Mouse (Mus musculus) adrenal gland, adult (tissue): ENCODE data around the gene Pctp.

Source experiments
- DNase-seq, 2 experiments: peaks; one replicate each; pipeline ENCODE4 v3.0.0; 2022 to 2023; ENCODE audit warnings: low spot score in 1 of 2; ENCODE audit not compliant: inconsistent age in 2 of 2

Pctp gene

DNA sequence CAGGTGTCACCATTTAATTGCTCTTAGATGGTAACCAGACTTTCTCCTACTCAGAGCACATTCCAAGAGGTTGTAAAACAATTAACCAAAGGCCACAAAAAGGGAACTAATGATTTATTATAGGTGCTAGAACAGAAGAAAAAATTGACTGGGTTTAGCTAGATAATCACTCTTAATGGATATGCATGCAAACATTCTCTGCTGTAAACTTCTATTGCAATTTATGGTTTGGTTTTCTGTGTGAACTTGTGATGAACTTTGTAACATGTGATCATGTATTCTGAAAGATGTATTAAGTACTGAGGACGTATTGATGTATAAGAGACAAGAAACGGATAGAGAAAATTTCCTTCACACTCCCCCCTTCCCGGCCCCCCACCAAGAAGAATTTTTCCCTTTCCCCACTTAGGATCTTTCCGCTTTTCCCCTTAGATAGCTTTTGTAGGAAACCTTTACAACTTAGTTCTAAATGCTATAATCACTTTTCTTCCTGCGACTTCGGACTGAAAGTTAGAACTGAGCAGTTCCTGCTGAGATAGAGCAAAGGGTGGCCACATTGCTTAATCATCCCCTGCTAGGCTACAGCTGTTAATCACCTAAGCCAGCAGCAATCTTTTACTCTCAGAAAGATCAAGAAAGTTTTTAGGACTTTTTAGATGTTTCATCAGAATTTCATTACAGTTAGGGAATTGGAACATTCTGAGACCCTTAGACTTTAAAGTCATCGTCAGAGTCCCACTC lies 5.3 kb upstream of the Pctp start:
- no peak for DNase-seq

DNA sequence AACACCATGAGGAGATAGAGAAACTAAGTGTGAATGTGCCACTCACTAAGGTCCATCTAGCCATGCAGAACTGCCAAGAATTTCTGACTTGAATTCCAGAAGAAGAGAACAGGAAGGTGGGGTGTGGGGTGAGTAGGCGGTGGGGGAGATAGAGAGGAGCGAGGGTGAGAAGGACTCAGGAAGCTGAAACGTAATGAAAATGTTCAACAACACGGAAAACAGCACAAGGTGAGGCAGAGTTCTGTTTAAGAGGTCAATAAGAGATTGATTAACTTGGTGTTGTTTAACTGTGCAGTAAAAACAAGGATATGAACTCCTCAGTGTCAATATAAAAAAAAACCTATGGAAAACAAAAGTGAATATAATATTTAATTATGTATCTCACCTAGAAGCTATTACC lies 3.4 kb upstream of the Pctp start:
- no peak for DNase-seq

DNA sequence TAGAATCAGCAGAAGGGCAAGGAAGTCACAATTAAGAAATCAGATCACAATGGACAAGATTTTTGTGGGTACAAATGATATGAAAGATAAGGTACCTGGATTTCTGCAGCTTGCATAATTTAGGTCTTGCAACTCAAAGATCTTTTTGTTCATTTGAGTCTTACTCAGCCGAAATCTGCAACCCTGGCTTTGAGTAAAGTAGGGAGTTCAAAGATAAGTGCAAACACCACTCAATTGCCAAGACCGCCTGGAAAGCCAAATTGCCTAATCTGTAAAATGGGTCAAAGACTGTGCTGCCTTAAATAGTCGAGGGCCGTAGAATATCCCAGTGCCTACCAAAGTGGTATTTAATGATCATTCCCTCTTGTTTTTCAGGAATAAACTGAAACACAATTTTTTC lies 692 bp upstream of the Pctp start:
- DNase-seq, result no peak

DNA sequence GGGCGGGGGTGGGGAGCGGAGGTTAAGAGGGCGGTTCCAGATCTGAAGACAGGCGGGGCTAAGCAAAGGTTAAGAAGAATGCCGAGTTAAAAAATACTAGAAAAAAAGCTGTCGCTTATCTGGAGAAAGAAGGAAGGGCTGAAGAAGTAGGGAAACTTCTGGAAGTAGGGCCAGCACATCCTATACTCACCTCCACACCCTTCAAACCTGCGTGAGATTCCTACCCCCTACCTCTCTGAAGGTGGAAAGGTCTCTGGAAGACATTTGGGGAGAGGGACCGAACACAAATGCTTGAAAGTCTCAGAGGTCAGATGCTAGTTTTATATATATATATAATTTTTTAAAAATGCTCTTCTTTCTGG lies 274 bp upstream of the Pctp start:
- DNase-seq, result no peak

DNA sequence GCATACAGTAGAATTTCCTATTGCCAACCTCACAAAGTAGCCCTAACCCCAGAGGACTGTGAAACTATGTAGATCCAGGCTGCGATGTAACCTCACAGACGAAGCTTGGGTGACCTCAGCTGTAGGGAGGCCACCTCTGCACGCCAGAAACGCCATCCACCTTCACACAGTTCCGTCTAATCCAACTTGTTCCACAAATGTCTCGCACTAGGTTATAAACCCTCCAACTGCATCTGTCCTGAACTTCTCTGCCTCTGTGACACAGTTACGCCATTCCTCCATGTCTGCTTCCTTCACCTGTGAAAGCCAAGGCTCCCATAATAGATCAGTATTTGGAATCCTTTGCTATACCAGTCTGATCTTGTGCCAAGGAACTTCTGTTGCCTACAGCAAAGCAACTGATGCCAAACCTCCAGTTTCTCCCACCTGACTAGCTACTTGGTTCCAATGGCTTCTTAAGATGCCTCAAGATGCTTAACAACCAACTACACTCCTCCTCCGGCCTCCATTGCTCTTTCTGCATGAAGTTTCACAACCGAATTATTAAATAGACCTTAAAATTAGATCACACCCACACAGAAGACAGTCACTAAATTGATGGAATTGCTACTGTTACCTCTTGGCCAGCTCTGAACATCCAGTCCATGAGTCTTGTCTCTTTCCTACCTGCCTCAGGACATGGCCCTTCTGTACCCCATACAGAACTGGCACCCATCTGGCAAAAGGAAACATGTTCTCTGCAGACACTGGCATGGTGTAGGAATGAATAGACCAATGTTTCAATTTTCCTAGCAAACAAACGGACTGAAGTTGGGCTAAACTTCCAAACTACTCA lies 1.1 kb downstream of the Pctp start:
- DNase-seq, result no peak

DNA sequence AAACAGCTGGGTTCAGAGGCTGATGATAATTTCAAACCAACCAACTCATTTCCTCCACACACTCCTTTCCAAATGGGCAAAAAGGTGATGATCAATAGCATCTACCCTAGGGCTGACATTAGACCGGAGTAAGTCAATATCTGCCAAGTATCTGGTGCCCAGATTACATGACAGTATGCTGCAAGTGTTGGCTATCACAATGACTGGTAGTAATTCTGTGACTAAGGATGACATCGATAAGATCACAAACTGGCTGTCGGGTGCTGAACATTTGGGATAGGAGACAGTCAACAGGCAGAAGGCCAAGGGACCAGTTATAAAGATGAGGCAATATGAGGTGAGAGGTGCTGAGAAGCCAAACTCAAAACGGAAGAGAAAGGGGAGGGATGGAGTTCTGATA lies 2.0 kb downstream of the Pctp start:
- DNase-seq, result no peak

DNA sequence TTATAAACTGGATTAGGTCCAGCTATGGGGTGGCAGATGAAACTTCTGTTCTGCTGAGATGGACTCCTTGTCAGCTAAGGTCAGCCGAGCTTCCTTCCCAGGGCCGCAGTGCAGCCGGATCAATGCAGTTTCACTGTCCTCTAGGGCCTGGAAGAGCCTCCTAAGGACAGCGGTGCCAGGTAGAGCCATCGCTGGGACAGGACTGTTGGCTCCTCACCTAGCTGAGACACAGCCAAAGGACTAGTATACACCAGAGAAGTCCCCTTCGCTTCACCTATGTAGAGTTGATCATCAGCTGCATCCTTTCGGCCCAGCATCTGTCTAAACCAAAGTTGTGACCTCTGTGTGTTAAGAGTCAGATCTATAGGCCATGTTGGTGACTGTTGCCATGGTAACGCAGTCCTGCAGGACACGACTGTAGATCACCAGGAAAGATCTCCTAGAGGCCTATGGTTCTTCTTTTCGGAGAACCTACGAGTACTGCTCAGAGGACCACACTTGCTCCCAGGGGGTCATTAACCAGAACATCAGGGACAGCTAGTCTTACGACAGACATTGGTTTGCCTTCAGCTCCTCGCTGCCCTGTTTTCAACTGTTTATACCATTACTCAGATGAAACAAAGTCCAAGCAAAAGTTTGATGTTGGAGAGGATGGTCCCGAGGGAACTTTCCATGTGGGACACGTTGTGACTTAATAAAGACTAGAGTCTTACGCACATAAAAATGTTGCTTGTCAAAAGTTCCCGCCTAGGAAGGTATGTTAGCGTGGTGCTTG lies 3.5 kb downstream of the Pctp start:
- no peak for DNase-seq

DNA sequence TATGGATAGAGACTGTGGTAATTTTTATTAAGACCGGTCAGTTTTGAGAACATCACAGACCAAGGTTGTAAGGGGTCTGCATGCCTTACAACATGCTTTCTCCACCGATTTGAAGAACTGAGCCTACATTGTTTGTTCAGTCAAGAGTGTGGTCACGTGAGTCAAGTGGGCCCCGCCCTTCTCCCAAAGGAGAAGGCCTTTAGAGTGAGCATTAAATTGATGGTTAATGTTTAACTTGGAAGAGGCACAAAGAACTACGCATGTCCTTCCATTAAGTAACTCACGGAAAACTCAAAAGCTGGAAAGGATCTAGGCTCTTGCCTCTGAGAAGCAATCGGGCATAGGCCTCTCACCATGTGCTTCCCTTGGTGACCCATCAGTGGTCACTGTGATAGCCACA lies 5.8 kb downstream of the Pctp start:
- DNase-seq, result no peak

DNA sequence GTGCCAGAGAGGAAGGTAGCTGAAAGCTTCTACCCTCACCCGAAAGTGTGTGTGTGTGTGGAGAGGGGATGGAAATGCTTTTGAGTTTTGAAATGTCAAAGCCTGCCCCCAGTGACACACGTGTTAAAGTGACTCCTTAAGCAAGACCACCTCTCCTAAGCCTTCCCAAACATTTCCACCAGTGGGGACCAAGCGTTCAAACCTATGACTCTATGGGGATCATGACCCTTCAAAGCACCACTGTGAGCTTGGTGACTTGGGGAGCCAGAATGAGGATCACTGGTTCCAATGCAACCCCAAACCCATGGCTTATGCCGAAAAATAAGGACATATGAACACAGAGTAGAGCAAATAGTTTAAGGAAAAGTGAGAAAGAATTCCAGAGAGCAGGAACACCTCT lies 6.3 kb downstream of the Pctp start:
- no peak for DNase-seq

DNA sequence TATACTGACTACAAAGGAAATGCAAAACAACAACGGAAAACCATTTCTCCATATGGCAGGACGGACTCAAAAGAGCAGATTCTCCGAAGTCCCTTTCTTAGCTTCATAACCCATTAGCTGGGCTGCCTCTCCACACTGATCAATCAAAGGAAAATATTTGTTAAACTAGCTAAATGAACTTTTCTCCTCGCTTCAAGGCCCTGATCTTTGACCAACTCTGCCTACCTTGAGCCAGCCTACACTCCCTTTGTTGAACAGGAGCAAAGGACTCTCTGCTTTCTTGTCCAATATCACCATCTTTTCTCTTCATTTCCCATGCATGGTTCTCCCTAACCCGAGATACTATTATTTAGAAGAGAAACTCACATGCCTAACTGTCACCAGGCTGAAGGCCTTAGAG lies 7.1 kb downstream of the Pctp start:
- DNase-seq, result no peak

DNA sequence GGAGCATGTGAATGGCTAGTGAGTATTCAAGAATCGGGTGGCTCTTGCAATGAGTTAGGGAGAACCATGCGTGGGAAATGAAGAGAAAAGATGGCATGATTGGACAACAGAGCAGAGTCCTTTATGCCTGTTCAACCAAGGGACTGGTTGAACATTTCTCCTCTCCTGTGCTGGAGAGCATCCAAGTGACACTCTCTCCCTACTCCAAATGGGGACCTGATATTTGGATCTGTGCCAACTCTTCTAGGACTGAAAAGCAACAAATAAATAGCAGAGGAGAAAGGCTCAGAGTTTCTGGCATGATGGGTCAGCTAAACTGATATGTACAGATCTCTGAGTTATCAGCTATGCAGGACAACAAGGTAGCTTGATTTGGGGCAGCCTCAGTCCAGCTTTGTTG lies 8.0 kb downstream of the Pctp start:
- no peak for DNase-seq

DNA sequence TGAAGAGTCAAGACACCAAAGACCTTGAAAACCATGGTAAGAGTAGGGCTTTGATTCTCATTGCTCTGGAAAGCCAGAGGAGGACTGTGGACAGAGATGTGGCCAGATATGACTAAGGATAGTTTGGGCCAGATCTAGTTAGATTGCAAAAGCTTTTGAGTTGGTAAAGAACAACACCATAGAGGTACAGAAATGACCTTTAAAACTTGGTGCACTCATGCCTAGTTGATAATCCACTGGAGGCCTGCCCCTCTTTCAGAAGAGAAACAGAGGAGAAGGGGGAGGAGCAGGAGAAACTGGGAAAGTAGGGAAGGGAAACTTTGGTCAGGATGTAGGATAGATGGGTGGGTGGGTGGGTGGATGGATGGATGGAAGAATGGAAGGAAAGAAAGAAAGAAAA lies 11.0 kb downstream of the Pctp start:
- no peak for DNase-seq

DNA sequence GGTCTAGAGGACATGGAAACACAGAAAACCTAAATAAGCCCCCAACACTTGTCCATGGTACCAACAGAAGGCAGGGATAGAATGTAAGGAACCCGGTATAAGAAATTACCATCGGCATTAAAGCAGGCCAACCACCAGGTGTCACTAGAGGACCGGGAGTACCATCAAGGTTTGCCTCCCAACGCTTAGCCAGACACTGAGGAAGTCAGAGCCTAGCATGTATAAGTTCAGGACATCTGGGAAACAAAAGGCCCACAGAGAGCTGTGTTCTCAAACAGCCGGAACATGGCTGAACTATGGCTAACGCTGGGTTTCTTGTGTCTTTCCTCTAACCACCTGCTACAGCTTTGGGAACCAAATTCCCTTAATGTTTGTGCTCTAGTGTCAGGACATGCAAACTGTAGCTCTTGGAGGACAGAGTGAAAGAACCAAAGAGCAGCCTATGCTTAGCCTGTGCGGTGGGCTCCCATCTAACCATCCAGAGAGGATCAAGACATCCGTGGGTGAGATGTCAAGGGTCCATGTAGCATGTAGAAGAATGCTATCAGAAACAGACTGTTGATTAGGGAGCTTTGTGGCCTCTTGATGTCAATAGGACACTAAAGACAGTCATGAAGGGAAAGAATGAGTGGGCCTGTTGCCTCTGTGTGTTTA lies 13.6 kb downstream of the Pctp start:
- peak; percentile 51 to 84 for DNase-seq

DNA sequence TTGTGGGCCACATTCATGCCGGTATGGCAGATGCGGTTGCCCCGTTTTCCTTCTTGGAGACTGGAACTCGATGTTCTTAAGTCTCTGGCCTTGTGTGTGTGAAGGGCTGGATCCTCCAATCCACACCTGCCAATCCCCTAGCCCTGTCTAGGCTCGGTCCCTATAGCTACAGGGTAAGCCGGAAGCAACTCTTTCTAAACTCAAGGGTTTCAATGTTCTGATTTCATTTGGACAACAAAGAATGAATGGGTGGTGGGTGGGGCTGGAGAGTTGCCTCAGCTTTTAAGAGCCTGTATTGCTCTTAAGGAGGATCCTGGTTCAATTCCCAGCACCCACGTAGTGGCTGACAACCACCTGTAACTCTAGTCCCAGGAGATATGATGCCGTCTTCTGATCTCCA lies 16.2 kb downstream of the Pctp start:
- DNase-seq, result no peak

DNA sequence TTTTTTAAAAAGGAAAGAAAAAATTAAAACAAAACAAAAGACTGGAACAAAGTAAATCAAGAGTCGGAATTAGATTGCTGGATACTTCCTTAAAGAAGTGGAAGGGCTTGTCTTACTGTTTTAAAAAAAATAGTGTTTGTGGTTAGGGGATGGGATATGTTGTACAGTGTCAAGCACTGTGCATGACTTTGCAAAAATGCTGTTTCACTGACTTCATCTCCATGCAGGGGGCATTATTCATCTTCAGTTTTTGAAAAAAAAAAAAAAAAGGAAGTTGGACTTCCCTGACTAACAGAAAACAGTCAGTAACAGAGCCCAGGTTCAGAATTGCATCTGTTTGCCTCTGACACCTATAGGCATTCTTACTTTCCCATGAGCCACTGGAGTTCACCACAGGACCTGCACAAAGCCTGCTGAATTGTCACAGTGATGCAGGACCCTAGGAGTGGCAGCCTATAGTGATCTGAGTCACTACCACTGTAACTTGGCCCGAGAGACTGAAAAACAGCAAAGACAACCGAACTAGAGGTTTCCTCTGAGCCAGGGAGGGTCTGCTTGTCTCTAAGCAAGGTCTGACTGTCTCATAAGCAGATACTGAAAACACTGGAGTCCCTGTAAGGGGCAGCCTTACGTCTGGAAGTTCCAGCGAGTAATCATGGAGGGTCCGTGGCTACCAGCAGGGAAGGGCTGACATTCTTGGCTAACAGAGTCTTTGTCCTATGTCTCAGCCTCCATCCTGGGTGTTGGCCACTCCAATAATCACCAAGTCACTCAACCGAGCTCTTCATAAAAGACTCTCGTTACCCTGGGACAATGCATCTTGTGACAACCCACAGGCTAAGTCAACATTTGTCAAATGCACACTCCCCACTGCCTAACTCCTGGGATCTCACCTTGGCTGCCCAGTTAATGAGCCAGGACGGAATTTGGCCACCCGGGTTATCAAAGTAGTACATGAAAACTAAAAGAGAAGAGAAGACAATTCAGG lies 17.2 kb downstream of the Pctp start:
- no peak for DNase-seq

DNA sequence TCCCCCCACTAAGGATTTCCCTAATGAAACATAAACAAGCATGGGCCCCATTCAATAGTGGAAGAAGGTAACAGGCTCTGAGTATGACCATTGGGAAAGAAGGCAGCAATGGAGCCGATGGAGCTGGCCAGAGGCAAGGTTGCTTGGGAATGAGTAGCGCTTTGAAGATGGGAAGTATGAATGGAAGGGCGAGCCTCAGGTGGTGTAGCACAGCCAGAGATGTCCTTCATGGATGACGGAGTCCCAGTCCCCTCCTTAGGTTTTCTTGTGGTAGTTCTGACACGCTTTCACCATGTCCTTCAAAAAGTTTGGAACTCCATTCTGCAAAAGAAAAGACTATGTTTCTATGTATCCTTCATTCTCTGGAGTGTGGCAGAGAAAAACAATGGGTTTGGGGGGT lies 18.3 kb downstream of the Pctp start:
- DNase-seq, result no peak

DNA sequence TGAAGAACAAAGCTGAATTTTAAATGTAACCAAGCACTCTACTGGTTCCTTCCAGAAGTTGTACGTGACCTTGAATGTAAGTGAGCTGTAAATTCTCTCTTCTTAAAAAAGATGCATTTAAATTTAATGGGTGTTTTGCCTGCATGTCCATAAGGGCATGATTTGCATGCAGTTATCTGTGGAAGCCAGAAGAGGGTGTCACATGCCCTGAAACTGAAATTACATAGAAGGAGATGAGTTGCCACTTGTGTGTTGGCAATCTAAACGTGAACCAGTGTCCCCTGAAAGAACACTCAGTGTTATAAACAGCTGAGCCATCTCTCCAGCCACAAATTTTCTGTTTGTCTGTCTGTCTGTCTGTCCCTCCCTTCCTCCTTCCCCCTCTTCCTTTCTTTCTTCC lies 19.8 kb downstream of the Pctp start:
- DNase-seq, result no peak

DNA sequence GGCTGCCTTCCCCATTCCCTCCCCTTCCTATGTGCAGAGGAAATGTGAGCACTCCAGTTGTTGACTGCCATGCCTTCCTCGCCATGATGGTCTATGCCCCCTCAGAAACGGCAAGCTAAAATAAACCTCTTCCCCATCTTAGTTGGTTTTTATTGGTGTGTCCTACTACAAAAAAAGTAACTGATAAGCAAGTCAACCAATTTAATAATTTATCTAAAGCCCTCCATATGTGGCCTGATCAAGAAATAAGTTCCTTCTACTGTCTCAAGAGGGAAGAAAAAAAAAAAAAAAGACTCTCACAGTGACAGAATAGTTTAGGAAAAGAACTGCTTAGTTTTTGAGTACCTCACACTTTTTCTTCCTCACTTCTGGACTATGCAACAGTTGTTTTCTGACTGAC lies 22.6 kb downstream of the Pctp start:
- DNase-seq, result no peak

DNA sequence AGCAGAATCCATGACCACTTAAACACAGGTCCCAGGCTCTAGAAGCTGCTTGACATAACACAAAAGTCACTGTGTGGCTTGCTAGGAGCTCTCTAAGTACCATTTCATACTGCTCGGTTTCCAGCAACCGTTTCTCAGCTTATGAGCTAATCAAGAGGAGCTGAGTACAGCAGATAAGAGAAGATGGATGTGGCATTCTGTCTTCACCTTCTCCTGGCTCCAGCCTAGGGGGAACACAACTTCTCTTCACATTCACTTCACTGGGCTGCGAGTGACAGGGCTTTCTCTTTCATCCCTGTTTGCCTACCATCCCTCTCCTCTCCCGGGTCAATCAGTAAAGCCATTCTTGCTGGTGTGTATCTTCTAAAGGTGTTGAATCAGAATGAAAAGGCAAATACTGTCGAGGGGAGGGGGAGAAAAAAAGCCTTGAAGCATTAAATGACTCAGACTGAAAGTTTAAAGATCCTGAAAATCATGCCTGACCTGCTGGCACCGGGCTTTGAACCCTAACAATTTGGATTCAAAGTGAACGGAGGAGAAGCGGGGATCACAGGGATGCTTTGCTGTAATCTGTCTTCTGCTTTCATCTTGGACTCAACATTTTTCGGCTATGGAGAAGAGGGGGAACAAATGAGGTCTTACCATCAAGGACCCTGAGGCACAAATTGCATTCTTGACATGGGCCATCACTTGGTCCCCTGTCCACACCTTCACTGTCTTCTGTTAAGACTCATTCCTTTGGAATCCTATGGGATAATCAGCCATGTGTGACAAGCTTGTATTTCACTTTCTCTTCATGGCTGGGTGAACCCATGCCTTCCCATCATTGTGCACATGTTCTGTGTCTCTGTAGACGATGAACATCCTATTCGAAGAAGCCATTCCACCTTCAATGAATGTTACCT lies 23.5 kb downstream of the Pctp start:
- no peak for DNase-seq
